Mouse (Mus musculus): Measurements from ENCODE around the gene Zbtb21. TPM values are rescaled to one million over a fixed set of nuclear protein-coding genes. Genes with fewer than 3 reads are reported as not detected.
"Not testable (repeated sequence)": the region's sequence is repeated elsewhere in the genome, so short reads cannot be mapped to it uniquely, and the experiment has no call there.

The Zbtb21 gene
- 5.0 and 5.1 TPM in 2 replicates for polyA plus RNA-seq (2016; fragmentation: Nextera tagmentation; extraction: Ambion mirVana)

- ATAC-seq = peak; percentile 98
- Histone ChIP-seq H3K4me1 (peaks cover 62% of the 10 kb centered on the region), H3K27ac (peak within 1 kb of the TSS; percentile 92), H3K4me3 (peak within 1 kb of the TSS; percentile 84), H3K27me3 (replicated peaks) (no peaks in the 10 kb centered on the region), H3K4me2 (peak within 1 kb of the TSS; percentile 87), H3K36me3 (no peaks in the 10 kb centered on the region), H3K9ac (peak within 1 kb of the TSS; percentile 92), H3K9me3 (replicated peaks) (no peaks in the 10 kb centered on the region)
- WGBS (ENCODE audit: insufficient replicate concordance) = under 1% methylated on average over 69 of the region's 78 CpGs
Observed at GRCm38 (mm10) chr16:97962151-97962948, at the start of gene Zbtb21, which contains the start of gene C2cd2. TSS of gene Zbtb21 (minus strand) at chr16:97962622. TSS of gene C2cd2 (minus strand) at chr16:97962598.

- H3K9ac ChIP-seq = peak overlapping the region; percentile 73
- peaks cover 29% of the 10 kb centered on the region for H3K36me3 ChIP-seq
- not testable (repeated sequence) for H3K27me3 ChIP-seq (replicated peaks)
- peak overlapping the region; percentile 74 for H3K4me3 ChIP-seq
- H3K9me3 ChIP-seq (replicated peaks) = peaks cover 12% of the 10 kb centered on the region
- H3K4me2 ChIP-seq = peak overlapping the region; percentile 81
- under 1% methylated on average over 8 of the region's 8 CpGs for WGBS (ENCODE audit: insufficient replicate concordance)
- peaks cover 33% of the 10 kb centered on the region for H3K4me1 ChIP-seq
- H3K27ac ChIP-seq = peak overlapping the region; percentile 87
- peak; percentile 37 for ATAC-seq
Observed at GRCm38 (mm10) chr16:97997383-97997731, 34.9 kb upstream of the Zbtb21 start.

GRCm38 (mm10) chr16:97996616-97997382 is 34.4 kb upstream of the Zbtb21 start, which contains the start of gene B230307C23Rik:
TSS of gene B230307C23Rik (plus strand) at chr16:97997315.
- no peaks in the 10 kb centered on the region for H3K27me3 ChIP-seq (replicated peaks)
- peak; percentile 97 for ATAC-seq
- peak within 1 kb of the TSS; percentile 87 for H3K27ac ChIP-seq
- H3K9me3 ChIP-seq (replicated peaks) = peaks cover 7% of the 10 kb centered on the region; the same call in 1 of the 2 replicates
- 2% methylated on average over 22 of the region's 22 CpGs for WGBS (ENCODE audit: insufficient replicate concordance)
- peaks cover 24% of the 10 kb centered on the region for H3K36me3 ChIP-seq
- peak within 1 kb of the TSS; percentile 81 for H3K4me2 ChIP-seq
- peak within 1 kb of the TSS; percentile 73 for H3K9ac ChIP-seq
- H3K4me1 ChIP-seq = peaks cover 33% of the 10 kb centered on the region
- H3K4me3 ChIP-seq = peak within 1 kb of the TSS; percentile 74

GRCm38 (mm10) chr16:97995849-97996615 is 33.6 kb upstream of the Zbtb21 start:
- H3K9me3 ChIP-seq (replicated peaks) = peaks cover 4% of the 10 kb centered on the region; the same call in 1 of the 2 replicates
- peak overlapping the region; percentile 74 for H3K4me3 ChIP-seq
- H3K4me1 ChIP-seq = peaks cover 33% of the 10 kb centered on the region
- 16% methylated on average over 1 of the region's 1 CpGs for WGBS (ENCODE audit: insufficient replicate concordance)
- H3K36me3 ChIP-seq = peaks cover 22% of the 10 kb centered on the region
- no peak for ATAC-seq
- peak overlapping the region; percentile 87 for H3K27ac ChIP-seq
- peak overlapping the region; percentile 73 for H3K9ac ChIP-seq
- H3K4me2 ChIP-seq = peak overlapping the region; percentile 81
- no peaks in the 10 kb centered on the region for H3K27me3 ChIP-seq (replicated peaks)

- not testable (repeated sequence) for ATAC-seq
Observed at GRCm38 (mm10) chr16:97992477-97992876, 30.1 kb upstream of the Zbtb21 start.

GRCm38 (mm10) chr16:97991517-97991916 is 29.1 kb upstream of the Zbtb21 start:
- ATAC-seq = no peak
- H3K4me2 ChIP-seq = no peak overlapping the region
- H3K4me3 ChIP-seq = no peak overlapping the region
- no peaks in the 10 kb centered on the region for H3K27me3 ChIP-seq (replicated peaks)
- 48% methylated on average over 2 of the region's 2 CpGs for WGBS (ENCODE audit: insufficient replicate concordance)
- H3K36me3 ChIP-seq = no peaks in the 10 kb centered on the region
- peaks cover 12% of the 10 kb centered on the region for H3K4me1 ChIP-seq
- no peaks in the 10 kb centered on the region for H3K9me3 ChIP-seq (replicated peaks)
- no peak overlapping the region for H3K9ac ChIP-seq
- no peak overlapping the region for H3K27ac ChIP-seq

More at GRCm38 (mm10) chr16:97992477-97992876, 30.1 kb upstream of the Zbtb21 start:
- H3K36me3 ChIP-seq; H3K27me3 ChIP-seq (replicated peaks); H3K9ac ChIP-seq; H3K4me2 ChIP-seq; H3K4me3 ChIP-seq; H3K9me3 ChIP-seq (replicated peaks); H3K27ac ChIP-seq: not testable (repeated sequence)
- peaks cover 15% of the 10 kb centered on the region for H3K4me1 ChIP-seq
- 60% methylated on average over 3 of the region's 3 CpGs for WGBS (ENCODE audit: insufficient replicate concordance)

GRCm38 (mm10) chr16:97984589-97984988 is 22.2 kb upstream of the Zbtb21 start:
- WGBS (ENCODE audit: insufficient replicate concordance) = 81% methylated on average over 5 of the region's 5 CpGs
- Histone ChIP-seq H3K4me1 (no peaks in the 10 kb centered on the region), H3K9me3 (replicated peaks) (no peaks in the 10 kb centered on the region), H3K4me2 (no peak overlapping the region), H3K36me3 (no peaks in the 10 kb centered on the region), H3K4me3 (no peak overlapping the region), H3K27me3 (replicated peaks) (0 out of 2 replicates have a peak, but pooled peaks cover 3% of the 10 kb centered on the region), H3K9ac (no peak overlapping the region), H3K27ac (no peak overlapping the region)
- no peak for ATAC-seq

- H3K36me3 ChIP-seq = no peaks in the 10 kb centered on the region
- peaks cover 13% of the 10 kb centered on the region for H3K4me1 ChIP-seq
- H3K27me3 ChIP-seq (replicated peaks) = 0 out of 2 replicates have a peak, but pooled peaks cover 3% of the 10 kb centered on the region
- no peak overlapping the region for H3K4me3 ChIP-seq
- ATAC-seq = no peak
- WGBS (ENCODE audit: insufficient replicate concordance) = 60% methylated on average over 1 of the region's 1 CpGs
- no peaks in the 10 kb centered on the region for H3K9me3 ChIP-seq (replicated peaks)
- H3K4me2 ChIP-seq = no peak overlapping the region
- H3K27ac ChIP-seq = no peak overlapping the region
- H3K9ac ChIP-seq = no peak overlapping the region
Observed at GRCm38 (mm10) chr16:97981362-97981761, 18.9 kb upstream of the Zbtb21 start.

- Histone ChIP-seq H3K36me3 (no peaks in the 10 kb centered on the region), H3K4me2 (no peak overlapping the region), H3K9ac (no peak overlapping the region), H3K27ac (no peak overlapping the region), H3K27me3 (replicated peaks) (no peaks in the 10 kb centered on the region), H3K4me3 (no peak overlapping the region), H3K9me3 (replicated peaks) (no peaks in the 10 kb centered on the region), H3K4me1 (peaks cover 13% of the 10 kb centered on the region)
- ATAC-seq = peak; percentile 52; the same call in 1 of the 2 replicates
- 81% methylated on average over 3 of the region's 3 CpGs for WGBS (ENCODE audit: insufficient replicate concordance)
Observed at GRCm38 (mm10) chr16:97977722-97978121, 15.3 kb upstream of the Zbtb21 start.

- Histone ChIP-seq H3K27ac (no peak overlapping the region; the same call in none of the 2 replicates), H3K9ac (no peak overlapping the region), H3K9me3 (replicated peaks) (no peaks in the 10 kb centered on the region), H3K36me3 (no peaks in the 10 kb centered on the region), H3K4me2 (no peak overlapping the region), H3K4me1 (peaks cover 13% of the 10 kb centered on the region), H3K27me3 (replicated peaks) (no peaks in the 10 kb centered on the region), H3K4me3 (no peak overlapping the region)
- 16% methylated on average over 1 of the region's 1 CpGs for WGBS (ENCODE audit: insufficient replicate concordance)
- peak; percentile 86 for ATAC-seq
Observed at GRCm38 (mm10) chr16:97977277-97977676, 14.9 kb upstream of the Zbtb21 start.

- Histone ChIP-seq H3K4me1 (peaks cover 45% of the 10 kb centered on the region), H3K9ac (no peak overlapping the region), H3K4me3 (no peak overlapping the region), H3K36me3 (no peaks in the 10 kb centered on the region), H3K27ac (no peak overlapping the region), H3K9me3 (replicated peaks) (no peaks in the 10 kb centered on the region), H3K27me3 (replicated peaks) (no peaks in the 10 kb centered on the region), H3K4me2 (no peak overlapping the region)
- 63% methylated on average over 3 of the region's 3 CpGs for WGBS (ENCODE audit: insufficient replicate concordance)
- no peak for ATAC-seq
Observed at GRCm38 (mm10) chr16:97963956-97964540, 1.6 kb upstream of the Zbtb21 start.
